ENCODE assay signal across 14 mouse cellular contexts in genomic region chr11:22852510-22852909, GRCm38 (mm10). TPM values are rescaled to one million over a fixed set of nuclear protein-coding genes. Genes with fewer than 3 reads are reported as not detected.
DNase-seq lines count a peak whose midpoint lies in the region; ATAC-seq and TF ChIP-seq lines count a peak whose summit lies in the region.
"Had no signal": no experiment of that assay in that cellular context is flagged by ENCODE, and none has a peak within 500 bp of the region (broad histone marks: within the 10 kb centered on the region; RNA-seq: fewer than 3 reads in every experiment).

No protein-coding gene starts in this region.

- ATAC-seq in heart, postnatal 0 days (ENCODE audit: insufficient read depth, low read depth), result no peak
- ATAC-seq: intestine, embryonic 15.5 days had no signal

- 76% methylated on average over 1 of the region's 1 CpGs for WGBS in heart, postnatal 0 days
- 13% methylated on average over 1 of the region's 1 CpGs for WGBS in thymus, adult 2 months
- 61% methylated on average over 1 of the region's 1 CpGs for WGBS in small intestine, adult 2 months

- H3K9me3 ChIP-seq in heart, postnatal 0 days (replicated peaks; ENCODE audit: control insufficient read depth, low read length), result no peaks in the 10 kb centered on the region
- H3K9me3 ChIP-seq: intestine, embryonic 15.5 days had no signal

- no peaks in the 10 kb centered on the region for H3K36me3 ChIP-seq in heart, postnatal 0 days (replicated peaks; ENCODE audit: control insufficient read depth, insufficient read depth, low read length)
- H3K36me3 ChIP-seq in thymus, adult 2 months (ENCODE audit: control insufficient read depth, insufficient read depth, low read length), result no peaks in the 10 kb centered on the region
- H3K36me3 ChIP-seq in small intestine, adult 2 months (ENCODE audit: control insufficient read depth, insufficient read depth, low read length), result peaks cover 2% of the 10 kb centered on the region; the same call in 1 of the 2 replicates
- H3K36me3 ChIP-seq: intestine, embryonic 15.5 days had no signal

- TF ChIP-seq POLR2A in thymus, adult 2 months (IDR thresholded peaks at IDR 0.05; ENCODE audit: control insufficient read depth, extremely low read depth, insufficient read depth, low read length, poor library complexity), result no peak
- TF ChIP-seq POLR2A in cortical plate, adult 2 months (IDR thresholded peaks at IDR 0.05; ENCODE audit: extremely low read depth, insufficient read depth, low read length), result no peak
- TF ChIP-seq POLR2A in small intestine, adult 2 months (IDR thresholded peaks at IDR 0.05; ENCODE audit: low read depth, low read length), result no peak

- no peak overlapping the region for H3K9ac ChIP-seq in heart, postnatal 0 days (replicated peaks; ENCODE audit: low read depth, low read length)
- H3K9ac ChIP-seq: intestine, embryonic 15.5 days; lung, embryonic 14.5 days had no signal

- H3K4me1 ChIP-seq in heart, postnatal 0 days (ENCODE audit: control insufficient read depth, insufficient read depth), result peaks cover 35% of the 10 kb centered on the region
- peaks cover 55% of the 10 kb centered on the region for H3K4me1 ChIP-seq in thymus, adult 2 months (replicated peaks; ENCODE audit: control insufficient read depth, insufficient read depth, low read length)
- peaks cover 4% of the 10 kb centered on the region for H3K4me1 ChIP-seq in cortical plate, adult 2 months (ENCODE audit: control insufficient read depth, insufficient read depth, low read length)
- peaks cover 41% of the 10 kb centered on the region; the same call in 1 of the 2 replicates for H3K4me1 ChIP-seq in small intestine, adult 2 months (ENCODE audit: control insufficient read depth, insufficient read depth, insufficient read length, low read length)

- TF ChIP-seq EP300 in heart, postnatal 0 days (IDR thresholded peaks at IDR 0.05; ENCODE audit: low read depth), result no peak

- no peak overlapping the region for H3K4me3 ChIP-seq in heart, postnatal 0 days (ENCODE audit: low read depth, low read length)
- no peak overlapping the region; the same call in 1 of the 2 replicates for H3K4me3 ChIP-seq in thymus, adult 2 months (ENCODE audit: control insufficient read depth, insufficient read depth, low read length)
- no peak overlapping the region for H3K4me3 ChIP-seq in cortical plate, adult 2 months (ENCODE audit: insufficient read depth, low read length)
- no peak overlapping the region for H3K4me3 ChIP-seq in small intestine, adult 2 months (ENCODE audit: low read depth, low read length)
- H3K4me3 ChIP-seq: intestine, embryonic 15.5 days; myocyte had no signal

- DNase-seq in heart, postnatal 0 days (ENCODE audit: low spot score), result no peak
- DNase-seq in heart, postnatal 10 days, result no peak
- DNase-seq in thymus, adult 2 months, result no peak
- no peak for DNase-seq in thymus, postnatal 10 days (ENCODE audit: low spot score in 2 of 2)
- no peak for DNase-seq in ovary, postnatal 14 days (ENCODE audit: low spot score)
- no peak for DNase-seq in adrenal gland, postnatal 10 days
- DNase-seq: cerebellum, adult 9-11 months; heart, postnatal 4 days; lung, embryonic 14.5 days had no signal

- intact Hi-C loops in heart, postnatal 10 days (cut with DNase I), result loop anchor here (5.0 kb wide), 1 partner anchor 70 kb away; no protein-coding TSS in a partner anchor

- no peak overlapping the region for H3K4me2 ChIP-seq in heart, postnatal 0 days (ENCODE audit: low read depth, low read length)
- H3K4me2 ChIP-seq: intestine, embryonic 15.5 days; lung, embryonic 14.5 days had no signal

- H3K27ac ChIP-seq in heart, postnatal 0 days (ENCODE audit: low read depth), result peak overlapping the region; percentile 3; the same call in 1 of the 2 replicates
- H3K27ac ChIP-seq in thymus, adult 2 months (ENCODE audit: control insufficient read depth, insufficient read depth, low read length), result peak overlapping the region; percentile 81
- peak overlapping the region; percentile 50 for H3K27ac ChIP-seq in cortical plate, adult 2 months (ENCODE audit: insufficient read depth, low read length)
- H3K27ac ChIP-seq in small intestine, adult 2 months (ENCODE audit: insufficient read depth, low read depth, low read length), result peak overlapping the region; percentile 26
- H3K27ac ChIP-seq: intestine, embryonic 15.5 days; kidney, postnatal 0 days had no signal

- TF ChIP-seq CTCF in heart, postnatal 0 days (IDR thresholded peaks at IDR 0.05; ENCODE audit: low read depth), result no peak
- TF ChIP-seq CTCF in thymus, adult 2 months (IDR thresholded peaks at IDR 0.05; ENCODE audit: borderline replicate concordance, control insufficient read depth, extremely low read depth, insufficient read depth, low read length, poor library complexity), result no peak
- TF ChIP-seq CTCF in cortical plate, adult 2 months (IDR thresholded peaks at IDR 0.05; ENCODE audit: extremely low read depth, insufficient read depth, low read length), result no peak
- TF ChIP-seq CTCF in small intestine, adult 2 months (IDR thresholded peaks at IDR 0.05; ENCODE audit: extremely low read depth, insufficient read length, insufficient replicate concordance, low read depth, low read length), result no peak

- H3K27me3 ChIP-seq in heart, postnatal 0 days (ENCODE audit: control insufficient read depth, insufficient read depth, low read length), result no peaks in the 10 kb centered on the region
- no peaks in the 10 kb centered on the region for H3K27me3 ChIP-seq in thymus, adult 2 months (ENCODE audit: control insufficient read depth, insufficient read depth, low read length)
- no peaks in the 10 kb centered on the region for H3K27me3 ChIP-seq in small intestine, adult 2 months (ENCODE audit: control insufficient read depth, insufficient read depth, low read length)
- H3K27me3 ChIP-seq: intestine, embryonic 15.5 days had no signal

RNA-seq across cellular contexts. Expression of gene B3gnt2, which starts 8.3 kb away (rescaled TPM):
- total RNA-seq in heart, postnatal 0 days (2014; rRNA removed; ENCODE audit: low replicate concordance), result 14.3 and 22.6 TPM in 2 replicates
- 5.1 and 5.9 TPM in 2 replicates for polyA plus RNA-seq in heart, postnatal 0 days (2015; fragmentation: Nextera tagmentation; extraction: Ambion mirVana)
- 1 to 10 TPM; 6.5 to 8.3 TPM for total RNA-seq in heart, postnatal 10 days (2021)
- 35.4 and 41.4 TPM in 2 replicates for polyA plus RNA-seq in thymus, adult 2 months (2012; rRNA removed)
- polyA plus RNA-seq in cortical plate, adult 2 months (2012; rRNA removed), result 11.2 and 11.4 TPM in 2 replicates
- polyA plus RNA-seq in small intestine, adult 2 months (2012; rRNA removed), result 7.2 and 9.7 TPM in 2 replicates
- total RNA-seq in adrenal gland, postnatal 10 days (2021), result 10 to 100 TPM; 30.1 to 36.3 TPM

Comparison
In these comparisons a context has a peak if more than half of its experiments do, and no peak if none do; other contexts are left out.
1. H3K27ac ChIP-seq: peak in every context shown above with its lines; median percentile 81 in thymus, adult 2 months; 50 in cortical plate, adult 2 months; 26 in small intestine, adult 2 months; 3 in heart, postnatal 0 days.